Mouse (Mus musculus) limb, embryonic 10.5 days (tissue): ENCODE results near the gene Uts2r. TPM values are rescaled to one million over a fixed set of nuclear protein-coding genes. Genes with fewer than 3 reads are reported as not detected.

ENCODE experiments used
- DNase-seq: peaks from one replicate; pipeline ENCODE4 v3.0.0-alpha.2; 2017; ENCODE audit warnings: low spot score
- H3K27ac ChIP-seq: fragments of 300-500 bp; sonication (generic); 2 replicates; pipeline ENCODE4 v1.5.1; 2016; ENCODE audit warnings: mild to moderate bottlenecking
- H3K27me3 ChIP-seq: fragments of 300-500 bp; sonication (generic); 2 replicates; pipeline ENCODE4 v1.6.1; 2016; ENCODE audit warnings: low read depth, mild to moderate bottlenecking; ENCODE audit not compliant: poor library complexity, severe bottlenecking
- H3K36me3 ChIP-seq: fragments of 300-500 bp; sonication (generic); 2 replicates; pipeline ENCODE4 v1.6.1; 2016; ENCODE audit warnings: mild to moderate bottlenecking, moderate library complexity
- H3K4me1 ChIP-seq: fragments of 300-500 bp; sonication (generic); 2 replicates; pipeline ENCODE4 v1.6.1; 2016
- H3K4me3 ChIP-seq: fragments of 300-500 bp; sonication (generic); 2 replicates; pipeline ENCODE4 v1.5.1; 2016; ENCODE audit warnings: mild to moderate bottlenecking, moderate library complexity
- H3K9me3 ChIP-seq: fragments of 300-500 bp; sonication (generic); replicated peaks from 2 replicates; pipeline ENCODE4 v1.6.1; 2016; ENCODE audit warnings: mild to moderate bottlenecking
- WGBS: fragments of 180-500 bp; shearing (Covaris S2); methylation state at CpG from one replicate; pipeline ENCODE4 v1.1.7; 2016; 5-methylcytosine and 5-hydroxymethylcytosine counted together
- polyA plus RNA-seq: library from polyadenylated mRNA; unstranded; fragments of >200 nt; fragmentation: Nextera tagmentation; extraction: Ambion mirVana; gene quantifications from 2 replicates; pipeline ENCODE4 v1.2.1, GENCODE M21; 2016

The Uts2r gene
- 0.11 TPM in 1 of 2 replicates, not detected in the other for polyA plus RNA-seq

DNA sequence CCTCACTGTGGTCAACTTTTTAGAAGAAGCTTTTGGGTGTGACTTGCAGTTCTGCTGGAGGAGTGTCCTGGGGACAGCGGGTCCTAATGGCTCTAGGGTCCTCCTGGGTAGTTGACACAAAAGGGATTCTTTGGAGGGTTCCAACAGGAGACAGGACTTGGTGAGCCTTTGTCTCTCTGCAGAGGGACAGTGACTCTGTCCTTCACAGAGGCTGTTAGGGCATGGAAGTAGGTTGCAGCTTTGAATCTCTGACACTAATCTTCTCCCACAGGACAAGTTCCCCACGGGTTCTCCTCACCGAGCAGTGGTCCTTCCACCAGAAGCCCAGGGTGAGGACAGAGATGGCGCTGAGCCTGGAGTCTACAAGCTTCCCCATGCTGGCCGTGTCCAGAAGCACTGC, at the start of gene Uts2r:
Gene Uts2r, plus strand, starts transcription at position 301 of the 400 bp plus-strand sequence.
- Histone ChIP-seq H3K4me1 (peaks cover 25% of the 10 kb centered on the region), H3K27me3 (peaks cover 39% of the 10 kb centered on the region), H3K9me3 (no peaks in the 10 kb centered on the region), H3K27ac (0 out of 2 replicates have a peak within 1 kb of the TSS, but pooled peaks have one; percentile 26), H3K36me3 (no peaks in the 10 kb centered on the region), H3K4me3 (no peak within 1 kb of the TSS)
- WGBS, result 92% methylated on average over 5 of the region's 5 CpGs
- DNase-seq, result no peak

DNA sequence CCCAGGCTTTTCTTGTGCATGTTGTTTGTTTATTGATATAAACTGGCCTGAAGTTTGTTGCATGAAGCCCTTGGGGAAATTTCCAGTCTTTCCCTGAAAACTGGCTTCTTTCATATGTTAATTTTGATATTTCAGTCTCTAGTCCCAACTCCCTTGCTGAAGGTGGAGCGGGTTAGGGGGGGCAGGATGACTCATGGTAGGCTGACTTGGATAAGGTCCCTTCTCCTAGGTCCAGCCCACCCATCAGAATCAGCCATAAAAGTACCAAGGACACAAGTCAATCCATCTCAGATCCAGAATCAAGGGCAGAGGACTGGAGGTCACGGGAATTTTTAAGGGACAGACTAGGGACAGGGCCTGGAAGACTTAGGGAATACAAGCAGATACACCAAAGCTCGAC, 49.0 kb upstream of the Uts2r start:
- Histone ChIP-seq H3K9me3 (no peaks in the 10 kb centered on the region), H3K36me3 (no peaks in the 10 kb centered on the region), H3K27me3 (no peaks in the 10 kb centered on the region), H3K4me3 (no peak overlapping the region), H3K27ac (no peak overlapping the region), H3K4me1 (no peaks in the 10 kb centered on the region; the same call in 1 of the 2 replicates)
- no peak for DNase-seq
- WGBS, result 90% methylated on average over 3 of the region's 3 CpGs

DNA sequence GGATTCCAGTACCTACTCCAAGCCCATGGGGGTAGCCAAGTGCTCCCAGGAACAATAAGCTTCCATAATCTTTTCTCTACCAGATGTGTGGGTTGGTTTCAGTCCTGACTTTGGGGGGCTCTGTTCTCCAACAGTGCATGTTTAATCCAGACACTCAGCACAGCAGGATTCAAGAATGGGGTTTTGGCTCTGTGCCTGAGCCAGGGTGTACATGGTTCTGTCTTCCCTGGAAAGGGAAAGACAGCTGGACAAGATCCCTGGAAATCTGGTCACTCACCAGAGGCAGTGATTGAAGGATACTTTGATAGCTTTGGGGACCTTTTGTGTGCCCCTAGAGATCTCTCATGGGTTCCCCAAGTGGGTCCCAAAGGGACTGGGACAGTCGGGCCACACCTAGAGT, 48.5 kb upstream of the Uts2r start:
- 81% methylated on average over 1 of the region's 1 CpGs for WGBS
- no peak overlapping the region for H3K4me3 ChIP-seq
- no peaks in the 10 kb centered on the region for H3K27me3 ChIP-seq
- no peak for DNase-seq
- H3K36me3 ChIP-seq, result no peaks in the 10 kb centered on the region
- H3K4me1 ChIP-seq, result no peaks in the 10 kb centered on the region; the same call in 1 of the 2 replicates
- no peak overlapping the region for H3K27ac ChIP-seq
- H3K9me3 ChIP-seq, result no peaks in the 10 kb centered on the region

DNA sequence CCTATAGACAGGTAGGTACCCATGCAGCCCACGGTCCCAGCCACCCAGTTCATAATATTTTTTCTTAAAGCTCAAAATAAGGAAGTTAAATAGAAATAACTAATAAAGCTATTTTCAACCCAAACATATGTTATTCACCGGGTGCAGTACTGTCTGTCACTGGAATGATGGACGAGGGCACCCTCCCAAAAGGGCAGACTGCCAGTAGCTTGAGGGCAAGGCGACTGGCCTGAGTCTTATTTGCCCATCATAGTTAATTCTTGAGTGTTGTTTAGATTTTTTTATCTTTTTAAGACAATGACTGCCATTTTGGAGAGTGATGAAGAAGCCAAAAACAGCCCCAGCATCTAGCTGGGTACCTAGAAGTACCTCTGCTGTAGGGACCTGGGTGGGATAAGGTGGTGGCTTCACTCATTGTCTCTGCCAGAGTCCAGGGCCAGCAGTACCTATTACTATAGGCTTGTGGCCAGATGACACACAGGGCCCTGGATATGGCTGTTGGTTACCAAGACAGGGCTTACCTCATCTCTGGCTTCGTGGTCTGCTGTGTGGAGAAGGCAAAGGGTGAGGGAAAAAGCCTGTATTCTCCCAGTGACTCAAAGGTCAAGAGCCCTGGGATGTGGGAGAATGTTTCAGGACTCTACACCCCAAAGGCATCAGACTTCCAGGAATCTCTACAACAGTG, 47.8 kb upstream of the Uts2r start:
- no peak overlapping the region for H3K4me3 ChIP-seq

DNA sequence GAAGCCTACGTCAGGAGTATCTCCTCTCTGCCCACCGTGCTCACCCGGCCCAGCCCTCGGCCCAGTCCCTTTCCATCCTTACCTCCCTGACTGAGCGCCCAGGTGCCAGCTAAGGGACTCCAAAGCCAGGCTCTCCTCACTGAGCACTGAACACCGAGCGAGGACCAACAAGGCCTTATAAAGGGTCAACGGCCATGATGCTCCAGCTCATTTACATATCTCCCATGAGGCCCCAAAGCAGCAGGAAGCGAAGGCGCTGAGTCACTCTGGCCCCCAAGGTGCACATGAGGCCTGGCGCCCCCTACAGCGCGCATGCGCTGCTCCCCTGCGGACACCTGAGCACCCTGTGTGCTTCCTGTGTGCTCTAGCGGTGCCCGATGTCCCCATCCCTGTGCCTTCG, 42.0 kb upstream of the Uts2r start:
- Histone ChIP-seq H3K9me3 (no peaks in the 10 kb centered on the region), H3K27me3 (no peaks in the 10 kb centered on the region), H3K27ac (no peak overlapping the region), H3K36me3 (no peaks in the 10 kb centered on the region), H3K4me1 (no peaks in the 10 kb centered on the region), H3K4me3 (no peak overlapping the region)
- WGBS, result 91% methylated on average over 18 of the region's 18 CpGs
- no peak for DNase-seq

More for the DNA sequence above, 47.8 kb upstream of the Uts2r start:
- 77% methylated on average over 5 of the region's 5 CpGs for WGBS
- Histone ChIP-seq H3K27me3 (no peaks in the 10 kb centered on the region), H3K9me3 (no peaks in the 10 kb centered on the region), H3K4me1 (no peaks in the 10 kb centered on the region; the same call in 1 of the 2 replicates), H3K27ac (no peak overlapping the region), H3K36me3 (no peaks in the 10 kb centered on the region)
- DNase-seq, result no peak

DNA sequence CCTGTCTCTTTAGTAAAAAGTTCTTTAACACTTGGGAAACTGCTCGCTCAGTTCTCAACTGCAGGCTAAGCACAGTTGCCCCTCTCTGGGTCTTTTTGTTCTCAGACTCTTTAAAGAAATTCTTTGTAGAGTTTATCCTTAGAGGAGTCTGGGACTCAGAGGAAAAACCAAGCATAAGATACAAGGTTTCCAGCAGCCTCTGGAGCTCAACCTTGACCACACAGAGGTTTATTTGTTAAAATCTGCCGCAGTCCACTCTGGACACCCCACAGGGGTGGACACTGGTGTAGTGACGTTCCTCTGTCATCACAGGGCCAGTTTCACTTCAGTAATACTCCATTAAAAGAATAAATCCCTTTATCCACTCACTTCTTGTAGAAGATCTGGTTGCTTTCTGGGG, 41.5 kb upstream of the Uts2r start, which contains the start of gene Tex19.2:
Gene Tex19.2, minus strand, starts transcription at position 101 of the 400 bp plus-strand sequence.
- no peak for DNase-seq
- Histone ChIP-seq H3K9me3 (no peaks in the 10 kb centered on the region), H3K4me1 (no peaks in the 10 kb centered on the region), H3K27ac (no peak within 1 kb of the TSS), H3K4me3 (no peak within 1 kb of the TSS), H3K27me3 (no peaks in the 10 kb centered on the region), H3K36me3 (no peaks in the 10 kb centered on the region)
- 93% methylated on average over 3 of the region's 3 CpGs for WGBS

DNA sequence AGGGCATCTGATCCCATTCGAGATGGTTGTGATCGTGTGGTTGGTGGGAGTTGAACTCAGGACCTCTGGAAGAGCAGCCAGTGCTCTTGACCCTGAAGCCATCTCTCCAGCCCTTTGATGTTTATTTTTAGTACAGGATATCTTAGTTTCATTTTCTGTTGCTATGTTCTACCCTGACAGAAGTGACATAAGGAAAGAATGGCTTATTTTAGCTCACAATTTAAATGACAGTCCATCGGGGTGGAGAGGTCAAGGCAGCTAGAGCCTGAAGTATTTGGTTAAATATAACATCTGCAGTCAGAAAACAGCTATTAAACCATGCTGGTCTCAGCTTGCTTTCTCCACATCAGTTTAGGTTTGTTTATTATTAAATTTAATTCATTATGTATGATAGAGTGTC, 38.9 kb upstream of the Uts2r start:
- H3K4me1 ChIP-seq, result no peaks in the 10 kb centered on the region
- no peak for DNase-seq
- WGBS, result 88% methylated on average over 3 of the region's 3 CpGs
- no peak overlapping the region for H3K4me3 ChIP-seq
- no peaks in the 10 kb centered on the region for H3K36me3 ChIP-seq
- no peaks in the 10 kb centered on the region for H3K9me3 ChIP-seq
- H3K27ac ChIP-seq, result no peak overlapping the region
- H3K27me3 ChIP-seq, result no peaks in the 10 kb centered on the region

DNA sequence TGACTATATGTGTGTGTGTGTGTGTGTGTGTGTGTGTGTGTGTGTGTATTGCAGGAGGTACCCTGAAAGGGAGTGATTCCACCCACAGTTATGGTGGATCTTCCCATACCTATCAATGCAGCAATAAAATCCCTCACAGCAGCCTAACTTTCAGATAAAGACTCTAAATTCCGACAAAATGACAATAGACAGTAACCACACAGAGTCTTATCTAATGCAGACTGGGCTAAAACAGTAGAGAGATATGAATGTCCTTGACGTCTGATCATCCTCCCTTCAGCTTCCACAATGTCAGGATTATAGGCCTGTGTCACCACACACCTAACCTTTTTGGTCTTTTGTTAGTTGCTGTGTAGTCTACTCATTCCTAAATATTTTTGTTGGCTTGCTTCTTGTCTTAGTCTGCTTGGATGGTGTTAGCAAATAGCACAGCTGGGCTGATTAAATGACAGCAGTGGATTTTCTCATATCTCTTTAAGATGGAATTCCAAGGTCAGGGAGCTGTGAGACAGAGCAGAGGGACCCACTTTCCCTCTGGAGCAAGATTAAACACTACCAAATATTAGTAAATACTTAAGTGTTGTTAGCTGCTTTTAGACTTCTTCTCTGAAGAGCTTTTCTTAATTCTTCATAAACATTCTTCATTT, 37.9 kb upstream of the Uts2r start:
- Histone ChIP-seq H3K9me3 (no peaks in the 10 kb centered on the region), H3K27ac (no peak overlapping the region), H3K4me3 (no peak overlapping the region), H3K27me3 (no peaks in the 10 kb centered on the region), H3K36me3 (no peaks in the 10 kb centered on the region), H3K4me1 (no peaks in the 10 kb centered on the region)
- no peak for DNase-seq
- 84% methylated on average over 2 of the region's 2 CpGs for WGBS

DNA sequence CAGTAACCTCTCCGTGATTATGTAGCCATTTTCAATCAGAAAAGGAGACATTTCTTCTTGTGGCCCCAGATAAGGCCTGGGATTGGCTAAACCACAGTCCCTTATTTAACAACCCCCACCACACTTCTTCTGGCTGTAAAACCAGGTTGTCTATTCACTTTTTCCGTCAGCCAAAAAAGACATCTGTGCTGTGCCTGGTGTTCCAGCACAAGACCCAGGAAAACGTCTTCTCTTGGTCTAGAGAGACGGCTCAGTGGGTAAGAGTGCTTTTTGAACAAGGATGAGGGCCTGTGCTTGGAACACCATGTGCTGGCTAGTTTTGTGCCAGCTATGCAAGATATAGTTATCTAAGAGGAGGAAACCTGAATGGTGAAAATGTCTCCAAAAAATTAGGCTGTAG, 36.6 kb upstream of the Uts2r start:
- H3K27me3 ChIP-seq, result no peaks in the 10 kb centered on the region
- no peaks in the 10 kb centered on the region for H3K4me1 ChIP-seq
- no peak overlapping the region for H3K4me3 ChIP-seq
- H3K9me3 ChIP-seq, result no peaks in the 10 kb centered on the region
- no peaks in the 10 kb centered on the region for H3K36me3 ChIP-seq
- WGBS, result 90% methylated on average over 4 of the region's 4 CpGs
- H3K27ac ChIP-seq, result no peak overlapping the region
- no peak for DNase-seq

DNA sequence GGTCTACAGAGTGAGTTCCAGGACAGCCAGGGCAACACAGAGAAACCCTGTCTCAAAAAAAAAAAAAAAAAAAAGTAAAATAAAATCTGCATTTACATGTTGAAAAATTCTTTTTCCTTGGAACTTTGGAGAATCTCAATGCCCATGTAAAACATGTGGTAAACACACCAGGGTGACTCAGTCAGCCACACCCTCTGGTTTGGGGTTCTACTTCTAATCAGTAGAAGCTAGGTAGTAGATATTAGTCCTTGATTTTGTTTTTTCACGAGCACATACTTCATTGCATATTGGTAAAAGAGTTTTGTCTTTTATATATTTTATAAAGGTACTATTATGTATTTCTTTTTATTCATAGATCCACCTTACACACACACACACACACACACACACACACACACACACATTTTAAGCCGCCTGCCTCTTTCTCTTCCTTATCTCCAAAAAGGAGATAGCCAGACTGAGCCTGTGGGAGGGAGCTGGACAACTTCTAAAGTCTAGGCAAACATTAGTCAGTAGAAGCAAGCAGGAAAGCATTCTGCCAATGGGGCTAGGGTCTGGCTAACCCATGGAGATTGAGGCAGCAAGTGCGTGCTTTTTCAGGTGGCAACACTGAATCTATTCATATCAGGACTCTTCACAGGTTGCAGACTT, 34.4 kb upstream of the Uts2r start:
- Histone ChIP-seq H3K27ac (no peak overlapping the region), H3K4me3 (no peak overlapping the region), H3K36me3 (no peaks in the 10 kb centered on the region), H3K27me3 (no peaks in the 10 kb centered on the region), H3K4me1 (no peaks in the 10 kb centered on the region), H3K9me3 (no peaks in the 10 kb centered on the region)
- no peak for DNase-seq
- 86% methylated on average over 3 of the region's 3 CpGs for WGBS

DNA sequence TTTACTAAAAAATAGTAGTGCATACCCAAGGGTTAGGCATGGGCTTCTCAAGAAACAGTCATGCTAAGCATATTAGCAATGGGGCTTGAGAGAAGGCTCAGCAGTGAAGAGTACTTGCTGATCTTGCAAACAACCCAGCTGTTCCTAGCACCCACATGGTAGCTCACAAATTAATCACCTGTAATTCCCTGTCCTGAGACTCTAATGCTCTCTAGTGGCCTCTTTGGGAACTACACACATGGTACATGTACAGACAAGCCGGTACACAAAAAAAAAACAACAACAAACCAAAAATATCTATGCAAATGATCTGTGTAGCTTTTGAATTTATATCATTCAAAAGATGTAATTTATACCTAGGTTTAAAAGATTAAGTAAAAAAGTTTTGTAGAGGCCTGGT, 33.7 kb upstream of the Uts2r start:
- H3K4me3 ChIP-seq, result no peak overlapping the region
- WGBS, result 82% methylated on average over 1 of the region's 1 CpGs
- no peaks in the 10 kb centered on the region for H3K9me3 ChIP-seq
- no peaks in the 10 kb centered on the region for H3K4me1 ChIP-seq
- no peaks in the 10 kb centered on the region for H3K36me3 ChIP-seq
- H3K27ac ChIP-seq, result no peak overlapping the region
- DNase-seq, result no peak
- H3K27me3 ChIP-seq, result no peaks in the 10 kb centered on the region

DNA sequence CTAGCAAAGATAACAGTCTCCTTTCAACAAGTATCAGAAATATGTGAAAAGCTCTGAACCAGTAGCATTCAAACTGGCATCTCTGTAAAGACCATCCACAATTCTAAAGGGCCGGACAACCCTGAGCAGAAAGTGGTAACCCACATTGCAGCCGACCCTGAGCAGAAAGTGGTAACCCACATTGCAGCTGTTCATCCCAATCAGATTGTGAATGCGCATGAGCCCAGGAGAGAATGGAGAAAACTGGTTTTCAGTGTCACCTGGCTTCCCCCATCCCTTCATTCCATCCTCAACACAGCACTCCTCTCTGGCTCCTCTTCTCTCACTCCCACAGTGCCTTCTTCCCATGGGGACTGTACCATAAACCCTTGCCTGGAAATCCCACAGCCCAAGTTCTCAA, 32.6 kb upstream of the Uts2r start:
- Histone ChIP-seq H3K9me3 (no peaks in the 10 kb centered on the region), H3K27ac (no peak overlapping the region), H3K27me3 (no peaks in the 10 kb centered on the region), H3K36me3 (no peaks in the 10 kb centered on the region), H3K4me3 (no peak overlapping the region), H3K4me1 (no peaks in the 10 kb centered on the region)
- WGBS, result 83% methylated on average over 3 of the region's 3 CpGs
- DNase-seq, result no peak

DNA sequence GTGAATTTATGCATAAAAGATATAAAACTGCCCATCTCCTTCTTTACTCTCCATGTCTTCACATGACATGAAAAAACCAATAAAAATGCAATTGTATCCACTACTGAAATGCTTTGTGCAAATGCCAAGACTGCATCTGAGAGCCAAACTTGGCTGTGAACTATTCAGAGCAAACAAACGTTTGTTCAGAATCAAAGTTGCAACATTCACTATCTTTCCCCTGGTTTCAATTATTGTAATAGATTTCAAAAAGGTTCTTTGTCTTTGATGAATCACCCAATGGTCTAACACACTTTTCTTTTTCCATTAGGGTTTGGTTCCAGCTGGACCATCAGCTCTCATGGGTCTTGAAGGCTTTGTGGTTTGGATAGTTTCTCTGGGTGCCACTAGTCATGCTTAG, 30.5 kb upstream of the Uts2r start:
- Histone ChIP-seq H3K9me3 (no peaks in the 10 kb centered on the region), H3K27ac (no peak overlapping the region), H3K4me1 (no peaks in the 10 kb centered on the region), H3K4me3 (no peak overlapping the region), H3K27me3 (no peaks in the 10 kb centered on the region), H3K36me3 (no peaks in the 10 kb centered on the region)
- DNase-seq, result no peak
- 65% methylated on average over 1 of the region's 1 CpGs for WGBS
